Mouse (Mus musculus) thymus, postnatal 4 days (tissue): ENCODE results near the gene Phxr2.

Experiments
- DNase-seq: peaks from one replicate; pipeline ENCODE4 v3.0.0; 2021

The Phxr2 gene

GRCm38 (mm10) chr10:99132189-99132588 lies 6.1 kb upstream of the Phxr2 start:
- peak; percentile 81 for DNase-seq

- peak; percentile 53 for DNase-seq
Observed at GRCm38 (mm10) chr10:99131298-99131697, 5.2 kb upstream of the Phxr2 start.

- peak; percentile 48 for DNase-seq
Observed at GRCm38 (mm10) chr10:99130611-99131010, 4.5 kb upstream of the Phxr2 start.

GRCm38 (mm10) chr10:99127691-99128261 lies 1.7 kb upstream of the Phxr2 start:
- peak; percentile 74 for DNase-seq

- DNase-seq = peak; percentile 80
Observed at GRCm38 (mm10) chr10:99126954-99127353, 829 bp upstream of the Phxr2 start.

- DNase-seq = peak; percentile 59
Observed at GRCm38 (mm10) chr10:99119471-99119870, 6.7 kb downstream of the Phxr2 start.

GRCm38 (mm10) chr10:99118697-99119096 lies 7.4 kb downstream of the Phxr2 start:
- peak; percentile 42 for DNase-seq

- no peak for DNase-seq
Observed at GRCm38 (mm10) chr10:99117876-99118275, 8.2 kb downstream of the Phxr2 start.

GRCm38 (mm10) chr10:99116650-99117615 lies 9.2 kb downstream of the Phxr2 start:
- peak; percentile 45 for DNase-seq

GRCm38 (mm10) chr10:99116237-99116632 lies 9.9 kb downstream of the Phxr2 start:
- no peak for DNase-seq

GRCm38 (mm10) chr10:99115471-99116236 lies 10.5 kb downstream of the Phxr2 start:
- DNase-seq = peak; percentile 51

- no peak for DNase-seq
Observed at GRCm38 (mm10) chr10:99114295-99114694, 11.8 kb downstream of the Phxr2 start.

- DNase-seq = no peak
Observed at GRCm38 (mm10) chr10:99113533-99113932, 12.6 kb downstream of the Phxr2 start.

GRCm38 (mm10) chr10:99108431-99108982 lies 17.6 kb downstream of the Phxr2 start:
- no peak for DNase-seq

GRCm38 (mm10) chr10:99107964-99108363 lies 18.2 kb downstream of the Phxr2 start, which contains the start of gene Galnt4:
Gene Galnt4 (plus strand): TSS chr10:99108159.
- peak; percentile 81 for DNase-seq

GRCm38 (mm10) chr10:99106703-99107631 lies 19.2 kb downstream of the Phxr2 start, which contains the start of gene Poc1b:
Gene Poc1b (plus strand): TSS chr10:99107036.
- peak; percentile 91 for DNase-seq

- DNase-seq = no peak
Observed at GRCm38 (mm10) chr10:99106311-99106702, 19.8 kb downstream of the Phxr2 start.

- no peak for DNase-seq
Observed at GRCm38 (mm10) chr10:99105522-99105921, 20.6 kb downstream of the Phxr2 start.

- peak; percentile 73 for DNase-seq
Observed at GRCm38 (mm10) chr10:99097374-99097773, 28.8 kb downstream of the Phxr2 start.

GRCm38 (mm10) chr10:99095114-99095513 lies 31.0 kb downstream of the Phxr2 start:
- no peak for DNase-seq

- DNase-seq = no peak
Observed at GRCm38 (mm10) chr10:99093364-99093763, 32.8 kb downstream of the Phxr2 start.

GRCm38 (mm10) chr10:99089906-99090305 lies 36.2 kb downstream of the Phxr2 start:
- no peak for DNase-seq
